Mouse (Mus musculus): ENCODE measurements at regions not wholly inside any gene's neighbourhood (a gene's known extent, or its start where the extent isn't known, plus 50 kb on each side); places are given as distances from the start of the nearest gene placed in this dataset.
"Not testable (repeated sequence)": the region's sequence is repeated elsewhere in the genome, so short reads cannot be mapped to it uniquely, and the experiment has no call there.

DNA sequence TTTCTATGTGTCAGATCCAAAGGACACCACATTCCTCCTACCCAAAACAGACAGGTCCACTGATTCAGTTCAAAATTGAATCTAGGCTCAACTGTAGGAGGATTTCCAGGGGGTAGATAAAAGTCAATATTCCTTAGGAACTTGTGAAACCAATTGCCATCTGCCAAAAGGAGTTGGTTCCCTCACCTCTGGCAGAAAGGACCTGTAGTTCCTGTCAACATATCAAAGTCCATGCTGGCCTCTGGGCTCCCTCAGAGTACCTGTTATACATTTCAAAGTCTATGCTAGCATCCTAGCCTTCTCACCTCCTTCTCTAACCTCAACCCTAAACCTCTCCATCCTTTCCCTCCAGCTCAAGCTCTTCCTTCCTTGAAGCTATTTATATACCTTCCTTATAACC lies 95.5 kb upstream of the Trim24 start:
- no peaks in the 10 kb centered on the region for H3K36me3 ChIP-seq (ENCODE audit: control insufficient read depth, insufficient read depth, low read length)
- H3K4me1 ChIP-seq (ENCODE audit: control insufficient read depth, insufficient read depth, low read length): no peaks in the 10 kb centered on the region
- no peaks in the 10 kb centered on the region for H3K27me3 ChIP-seq (ENCODE audit: control insufficient read depth, insufficient read depth, low read length)
- no peak overlapping the region for H3K27ac ChIP-seq (ENCODE audit: control insufficient read depth, insufficient read depth, low read depth, low read length)
- TF ChIP-seq POLR2A (IDR thresholded peaks at IDR 0.05; ENCODE audit: control insufficient read depth, low read depth, low read length) (no peak), CTCF (IDR thresholded peaks at IDR 0.05; ENCODE audit: control insufficient read depth, insufficient read depth, insufficient replicate concordance, low read depth, low read length) (no peak)
- H3K4me3 ChIP-seq (ENCODE audit: control insufficient read depth, low read depth, low read length): no peak overlapping the region

DNA sequence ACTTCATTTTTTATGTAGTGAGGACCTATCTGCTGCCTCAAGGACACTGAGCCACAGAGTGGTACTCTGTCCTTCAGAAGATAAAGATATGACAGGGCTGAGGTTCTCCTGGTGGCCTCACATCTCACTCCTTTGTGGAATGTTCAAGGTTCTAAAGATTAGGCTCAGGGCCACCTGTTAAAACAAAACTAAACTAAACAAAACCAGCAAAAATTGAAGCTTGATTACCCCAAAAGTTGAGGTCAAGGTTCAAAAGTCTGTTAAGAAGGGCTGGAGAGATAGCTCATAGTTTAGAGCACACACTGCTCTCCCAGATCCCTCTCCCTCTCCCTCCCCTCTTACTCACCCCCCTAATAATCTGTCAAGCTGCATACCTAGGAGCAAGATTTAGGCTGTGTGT lies 90.7 kb upstream of the Trim24 start:
- no peak overlapping the region for H3K27ac ChIP-seq (ENCODE audit: control insufficient read depth, insufficient read depth, low read depth, low read length)
- TF ChIP-seq POLR2A (IDR thresholded peaks at IDR 0.05; ENCODE audit: control insufficient read depth, low read depth, low read length) (no peak), CTCF (IDR thresholded peaks at IDR 0.05; ENCODE audit: control insufficient read depth, insufficient read depth, insufficient replicate concordance, low read depth, low read length) (no peak)
- H3K27me3 ChIP-seq (ENCODE audit: control insufficient read depth, insufficient read depth, low read length): no peaks in the 10 kb centered on the region
- no peaks in the 10 kb centered on the region for H3K36me3 ChIP-seq (ENCODE audit: control insufficient read depth, insufficient read depth, low read length)
- H3K4me3 ChIP-seq (ENCODE audit: control insufficient read depth, low read depth, low read length): peak overlapping the region; percentile 54; the same call in 1 of the 2 replicates
- H3K4me1 ChIP-seq (ENCODE audit: control insufficient read depth, insufficient read depth, low read length): no peaks in the 10 kb centered on the region

DNA sequence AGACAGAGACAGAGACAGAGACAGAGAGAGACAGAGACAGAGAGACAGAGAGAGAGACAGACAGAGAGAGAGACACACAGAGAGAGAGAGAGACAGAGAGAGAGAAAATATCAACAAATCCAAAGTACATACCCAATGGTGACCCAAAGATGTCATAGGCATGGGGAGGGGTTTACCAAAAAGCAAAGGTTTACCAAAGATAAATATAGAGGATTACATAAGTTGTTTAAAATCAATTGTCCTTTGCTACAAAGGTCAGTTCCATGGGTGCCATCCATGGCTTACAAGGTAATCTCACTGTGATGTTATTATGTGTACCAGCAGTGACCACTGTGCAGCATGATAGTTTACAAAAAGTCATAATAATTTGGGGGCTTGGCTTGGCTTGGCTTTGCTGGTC lies 88.7 kb upstream of the Trim24 start:
- Histone ChIP-seq H3K27ac (ENCODE audit: control insufficient read depth, insufficient read depth, low read depth, low read length) (no peak overlapping the region), H3K36me3 (ENCODE audit: control insufficient read depth, insufficient read depth, low read length) (no peaks in the 10 kb centered on the region), H3K4me1 (ENCODE audit: control insufficient read depth, insufficient read depth, low read length) (no peaks in the 10 kb centered on the region), H3K27me3 (ENCODE audit: control insufficient read depth, insufficient read depth, low read length) (no peaks in the 10 kb centered on the region), H3K4me3 (ENCODE audit: control insufficient read depth, low read depth, low read length) (no peak overlapping the region)
- TF ChIP-seq POLR2A (IDR thresholded peaks at IDR 0.05; ENCODE audit: control insufficient read depth, low read depth, low read length): no peak
- no peak for TF ChIP-seq CTCF (IDR thresholded peaks at IDR 0.05; ENCODE audit: control insufficient read depth, insufficient read depth, insufficient replicate concordance, low read depth, low read length)

DNA sequence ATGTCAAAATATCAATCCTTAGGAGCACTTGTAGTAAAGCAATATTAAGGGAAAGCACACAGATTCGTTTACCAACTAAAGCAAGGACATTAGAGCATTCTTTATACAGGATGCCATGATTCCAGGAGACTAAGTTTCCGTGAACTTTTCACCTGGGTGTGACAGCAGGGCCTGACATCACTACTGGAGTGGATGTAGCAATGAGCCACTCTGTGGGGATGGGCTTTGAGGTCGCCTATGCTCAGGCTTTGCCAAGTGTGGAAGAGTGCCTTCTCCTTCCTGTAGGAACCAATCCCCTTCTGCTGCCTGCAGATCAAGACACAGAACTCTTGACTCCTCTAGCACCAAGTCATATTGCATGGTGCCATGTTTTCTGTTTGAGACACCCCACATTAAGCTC lies 85.3 kb upstream of the Trim24 start:
- not testable (repeated sequence) for H3K27me3 ChIP-seq (ENCODE audit: control insufficient read depth, insufficient read depth, low read length); H3K4me1 ChIP-seq (ENCODE audit: control insufficient read depth, insufficient read depth, low read length); H3K27ac ChIP-seq (ENCODE audit: control insufficient read depth, insufficient read depth, low read depth, low read length); H3K36me3 ChIP-seq (ENCODE audit: control insufficient read depth, insufficient read depth, low read length); H3K4me3 ChIP-seq (ENCODE audit: control insufficient read depth, low read depth, low read length)

DNA sequence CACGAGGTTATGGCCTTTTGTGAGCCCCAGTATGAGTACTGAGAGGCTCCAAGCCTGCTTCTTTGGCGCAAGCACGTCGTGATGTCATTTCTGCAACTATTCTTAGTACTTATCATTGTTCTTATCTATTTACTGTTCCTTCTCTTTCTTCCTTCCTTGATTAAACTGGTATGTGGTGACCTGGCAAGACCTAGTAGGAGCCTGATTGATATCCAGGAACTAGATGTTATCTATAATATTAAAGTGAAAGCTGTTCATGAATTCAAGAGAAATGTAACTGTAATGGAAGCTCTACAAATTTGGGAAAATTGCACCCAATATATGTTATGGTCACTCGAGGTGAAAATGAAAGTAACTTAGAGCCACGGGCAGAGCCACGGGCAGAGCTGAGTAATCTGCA lies 84.9 kb upstream of the Trim24 start:
- Histone ChIP-seq H3K36me3 (ENCODE audit: control insufficient read depth, insufficient read depth, low read length) (no peaks in the 10 kb centered on the region), H3K27ac (ENCODE audit: control insufficient read depth, insufficient read depth, low read depth, low read length) (no peak overlapping the region), H3K27me3 (ENCODE audit: control insufficient read depth, insufficient read depth, low read length) (no peaks in the 10 kb centered on the region), H3K4me3 (ENCODE audit: control insufficient read depth, low read depth, low read length) (no peak overlapping the region), H3K4me1 (ENCODE audit: control insufficient read depth, insufficient read depth, low read length) (no peaks in the 10 kb centered on the region)
- TF ChIP-seq POLR2A (IDR thresholded peaks at IDR 0.05; ENCODE audit: control insufficient read depth, low read depth, low read length) (no peak), CTCF (IDR thresholded peaks at IDR 0.05; ENCODE audit: control insufficient read depth, insufficient read depth, insufficient replicate concordance, low read depth, low read length) (no peak)

DNA sequence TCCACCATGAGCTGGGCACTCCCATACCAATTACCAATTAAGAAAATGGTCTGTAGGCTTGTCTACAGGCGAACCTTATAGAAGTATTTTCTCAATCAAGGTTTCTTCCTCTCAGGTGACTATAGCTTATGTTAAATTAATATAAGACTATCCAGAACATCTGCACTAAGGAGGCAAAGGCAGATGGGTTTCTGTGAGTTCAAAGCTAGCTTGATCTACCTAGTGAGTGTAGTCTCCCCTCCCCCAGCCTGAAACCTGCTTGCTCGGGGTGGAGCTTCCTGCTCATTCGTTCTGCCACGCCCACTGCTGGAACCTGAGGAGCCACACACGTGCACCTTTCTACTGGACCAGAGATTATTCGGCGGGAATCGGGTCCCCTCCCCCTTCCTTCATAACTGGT lies 82.8 kb upstream of the Trim24 start:
- H3K27me3 ChIP-seq (ENCODE audit: control insufficient read depth, insufficient read depth, low read length); H3K27ac ChIP-seq (ENCODE audit: control insufficient read depth, insufficient read depth, low read depth, low read length); H3K4me3 ChIP-seq (ENCODE audit: control insufficient read depth, low read depth, low read length); H3K4me1 ChIP-seq (ENCODE audit: control insufficient read depth, insufficient read depth, low read length); H3K36me3 ChIP-seq (ENCODE audit: control insufficient read depth, insufficient read depth, low read length): not testable (repeated sequence)

DNA sequence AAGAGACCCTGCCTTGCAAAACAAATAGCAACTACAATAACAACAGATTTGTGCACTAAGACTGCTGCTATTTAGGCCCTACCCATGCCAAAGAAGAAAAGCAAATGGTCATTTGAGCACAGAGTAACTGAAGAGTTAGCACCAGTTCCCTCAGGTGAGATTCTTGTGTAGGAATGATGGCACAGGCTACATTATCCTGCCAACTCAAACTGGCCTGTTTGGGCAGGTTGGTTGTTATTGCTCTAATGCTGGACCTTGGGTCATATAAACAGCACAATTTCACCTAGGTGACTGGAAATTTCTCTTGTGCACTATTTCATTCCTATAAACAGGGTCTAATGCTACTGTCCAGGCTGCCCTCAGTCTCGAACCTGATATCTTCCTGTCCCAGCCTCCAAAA lies 79.7 kb upstream of the Trim24 start:
- Histone ChIP-seq H3K27me3 (ENCODE audit: control insufficient read depth, insufficient read depth, low read length) (no peaks in the 10 kb centered on the region), H3K4me1 (ENCODE audit: control insufficient read depth, insufficient read depth, low read length) (no peaks in the 10 kb centered on the region), H3K27ac (ENCODE audit: control insufficient read depth, insufficient read depth, low read depth, low read length) (no peak overlapping the region), H3K4me3 (ENCODE audit: control insufficient read depth, low read depth, low read length) (no peak overlapping the region), H3K36me3 (ENCODE audit: control insufficient read depth, insufficient read depth, low read length) (no peaks in the 10 kb centered on the region)
- TF ChIP-seq POLR2A (IDR thresholded peaks at IDR 0.05; ENCODE audit: control insufficient read depth, low read depth, low read length) (no peak), CTCF (IDR thresholded peaks at IDR 0.05; ENCODE audit: control insufficient read depth, insufficient read depth, insufficient replicate concordance, low read depth, low read length) (no peak)

DNA sequence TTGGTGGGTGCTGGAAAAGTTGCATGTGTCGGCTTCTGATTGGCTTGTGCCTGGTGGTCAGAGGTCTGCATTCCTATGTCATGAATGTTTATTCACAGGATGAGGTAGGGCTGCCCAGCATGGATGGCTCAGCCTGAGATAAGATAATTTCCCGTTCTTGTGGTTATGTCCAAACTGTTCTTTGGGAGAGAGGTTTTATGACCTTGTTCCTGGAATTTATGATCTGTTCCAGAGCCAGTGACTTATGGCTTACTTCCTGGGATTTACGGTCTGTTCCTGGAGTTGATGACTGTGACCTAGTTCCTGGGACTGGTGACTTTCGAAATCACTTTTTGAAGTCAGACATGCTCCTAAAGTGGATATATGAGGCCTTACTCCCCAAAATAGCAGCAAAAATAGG lies 76.4 kb upstream of the Trim24 start:
- no peaks in the 10 kb centered on the region for H3K36me3 ChIP-seq (ENCODE audit: control insufficient read depth, insufficient read depth, low read length)
- H3K4me1 ChIP-seq (ENCODE audit: control insufficient read depth, insufficient read depth, low read length): no peaks in the 10 kb centered on the region
- no peak overlapping the region for H3K4me3 ChIP-seq (ENCODE audit: control insufficient read depth, low read depth, low read length)
- no peaks in the 10 kb centered on the region for H3K27me3 ChIP-seq (ENCODE audit: control insufficient read depth, insufficient read depth, low read length)
- H3K27ac ChIP-seq (ENCODE audit: control insufficient read depth, insufficient read depth, low read depth, low read length): no peak overlapping the region
- TF ChIP-seq CTCF (IDR thresholded peaks at IDR 0.05; ENCODE audit: control insufficient read depth, insufficient read depth, insufficient replicate concordance, low read depth, low read length) (no peak), POLR2A (IDR thresholded peaks at IDR 0.05; ENCODE audit: control insufficient read depth, low read depth, low read length) (no peak)
